Mouse (Mus musculus) fat pad, adult 2 months (tissue): ENCODE measurements around the gene Dnajc4.

Experiments used
- DNase-seq: peaks from one replicate; pipeline ENCODE4 v3.0.0-alpha.2; 2011; ENCODE audit warnings: low read depth, low spot score; ENCODE audit errors: extremely low read depth

Gene Dnajc4

DNA sequence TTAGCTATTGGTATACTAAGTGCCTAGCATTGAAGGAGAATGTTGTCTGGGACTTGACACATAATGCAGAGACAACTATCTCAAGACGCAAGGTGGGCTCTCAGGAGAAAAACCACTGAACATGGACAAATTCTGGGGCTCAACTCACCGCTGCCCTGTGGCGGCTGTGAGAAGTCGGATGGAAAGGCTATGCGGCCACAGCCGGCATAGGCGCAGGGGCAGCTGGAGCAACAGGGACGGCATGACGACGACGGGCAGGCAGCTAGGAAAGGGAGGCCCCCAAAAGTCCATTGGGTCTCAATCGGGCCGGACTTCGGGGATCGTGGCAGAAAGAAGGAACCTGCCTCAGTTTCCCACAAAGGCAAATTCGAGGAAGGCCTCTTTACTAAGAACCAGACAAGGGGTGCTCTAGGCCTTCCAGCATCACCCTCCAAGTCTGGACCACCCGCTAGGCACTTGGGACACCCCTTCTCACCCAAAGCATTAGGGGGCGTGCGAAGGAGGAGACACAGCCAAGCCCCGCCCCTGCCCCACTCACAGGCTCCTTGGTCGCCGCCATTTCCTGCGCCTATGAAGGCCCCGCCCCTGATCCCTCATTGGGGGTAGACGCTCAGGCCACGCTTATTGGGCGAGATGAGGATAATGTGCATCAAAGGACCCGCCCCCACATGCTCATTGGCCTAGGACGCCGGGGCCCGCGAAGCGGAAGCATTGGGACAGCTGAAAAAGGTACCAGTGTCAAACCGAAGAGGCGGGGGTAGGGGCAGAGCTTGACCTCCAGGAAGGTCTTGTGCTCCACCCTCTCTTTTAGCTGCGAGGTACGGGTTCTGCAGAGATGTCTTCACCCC, at the start of gene Dnajc4:
Gene Dnajc4 (minus strand): TSS at position 562 of the 848 bp plus-strand sequence.
- DNase-seq, result peak; percentile 81

GRCm38 (mm10) chr19:7041171-7041570, 48.8 kb upstream of the Dnajc4 start:
- DNase-seq, result no peak

- DNase-seq, result no peak
Measured at GRCm38 (mm10) chr19:7040637-7041130, 48.3 kb upstream of the Dnajc4 start.

GRCm38 (mm10) chr19:7039841-7040636, 47.7 kb upstream of the Dnajc4 start, which contains the start of gene Stip1:
Gene Stip1, minus strand, starts transcription at chr19:7039967.
- peak; percentile 99 for DNase-seq

DNA sequence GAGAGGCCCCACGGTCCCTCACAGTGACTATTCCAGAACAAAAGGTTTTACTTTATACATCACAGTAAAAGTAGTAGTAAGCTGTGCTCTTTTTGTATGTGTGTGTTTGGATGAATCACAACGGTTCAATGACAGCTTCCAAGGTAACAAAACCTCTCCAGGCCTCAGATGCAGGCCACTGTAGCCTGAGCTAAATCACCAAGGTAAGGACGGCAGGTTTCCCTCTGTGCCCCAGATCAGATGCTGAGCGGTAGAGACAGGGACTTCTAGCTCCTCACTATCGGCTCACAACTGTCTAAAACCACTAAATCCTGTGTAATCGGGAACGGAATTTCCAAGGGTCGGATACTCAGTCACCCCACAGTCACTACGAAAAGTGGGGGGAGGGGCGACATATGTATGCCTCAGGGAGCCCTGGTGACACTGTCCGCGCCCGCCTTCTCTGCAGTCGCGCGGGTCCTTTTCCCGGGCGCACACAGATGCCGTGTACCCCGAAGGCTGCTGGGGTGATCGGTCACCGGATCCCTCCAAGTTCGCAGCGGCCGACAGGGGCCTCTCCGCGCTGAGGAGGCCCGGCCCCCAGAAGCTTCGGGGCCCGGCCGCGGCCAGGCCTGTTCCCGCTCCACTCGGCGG, 46.8 kb upstream of the Dnajc4 start:
- DNase-seq, result no peak

GRCm38 (mm10) chr19:7034006-7034405, 41.6 kb upstream of the Dnajc4 start:
- DNase-seq, result no peak

DNA sequence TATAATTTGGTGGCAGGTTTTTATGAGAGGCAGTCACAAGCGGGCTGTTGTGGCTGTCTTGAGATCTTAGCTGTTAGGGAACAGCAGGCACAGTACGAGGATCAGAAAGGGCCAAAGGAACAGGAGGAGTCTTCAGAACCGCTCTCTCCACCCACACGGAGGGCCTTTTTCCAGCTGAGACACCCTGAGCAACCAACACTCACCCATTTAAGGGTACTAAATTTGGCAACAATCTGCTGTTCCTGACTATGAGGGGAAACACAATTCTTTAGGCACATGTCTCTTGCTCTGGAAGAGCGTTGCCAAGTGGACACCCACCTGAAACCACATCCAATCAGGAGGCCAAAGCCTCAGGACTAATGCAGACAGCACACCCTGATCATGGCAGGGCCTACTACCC, 37.2 kb upstream of the Dnajc4 start:
- no peak for DNase-seq

DNA sequence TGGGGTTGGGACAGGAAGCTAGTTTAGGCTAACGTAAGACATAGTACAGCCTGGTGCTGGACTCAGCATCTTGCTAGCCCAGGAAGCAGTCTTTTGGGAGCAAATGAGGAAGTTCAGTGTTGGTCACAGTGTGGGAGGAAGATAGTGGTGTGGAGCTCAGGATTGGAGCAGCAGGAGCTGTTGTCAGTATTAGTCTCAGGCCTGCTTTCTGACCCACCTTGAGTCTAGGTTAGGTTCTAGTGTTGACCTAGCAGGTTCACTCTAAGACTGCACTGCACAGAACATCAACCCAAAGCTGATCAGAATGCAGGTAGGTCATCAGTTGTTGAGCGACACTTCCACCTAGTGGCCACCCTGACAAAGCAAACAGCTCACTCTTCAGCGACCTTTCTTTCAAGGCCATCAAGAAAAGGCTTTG, 27.9 kb upstream of the Dnajc4 start:
- DNase-seq, result no peak

DNA sequence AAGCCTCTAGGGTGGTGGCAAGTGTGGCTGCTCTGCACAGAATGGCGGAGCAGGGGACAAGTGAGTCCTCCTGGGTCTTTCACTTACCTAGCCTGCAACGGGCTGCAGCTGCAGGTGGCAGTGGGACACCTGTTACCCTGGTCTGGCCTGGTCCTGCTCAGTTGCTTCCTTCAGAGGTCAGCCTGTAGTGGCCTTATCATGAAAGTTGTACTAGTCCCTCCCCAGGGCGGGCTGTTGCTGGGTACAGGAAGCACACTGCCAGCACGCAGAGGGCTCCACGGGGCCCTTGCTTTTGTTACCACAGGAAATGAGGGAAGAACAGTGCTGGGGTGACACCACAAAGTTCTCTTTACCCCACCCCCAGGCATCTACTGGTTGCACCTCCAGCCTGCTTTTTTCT, 26.8 kb upstream of the Dnajc4 start, which contains the start of gene Fermt3:
Gene Fermt3 (minus strand): TSS at position 279 of the 400 bp plus-strand sequence.
- DNase-seq, result no peak

DNA sequence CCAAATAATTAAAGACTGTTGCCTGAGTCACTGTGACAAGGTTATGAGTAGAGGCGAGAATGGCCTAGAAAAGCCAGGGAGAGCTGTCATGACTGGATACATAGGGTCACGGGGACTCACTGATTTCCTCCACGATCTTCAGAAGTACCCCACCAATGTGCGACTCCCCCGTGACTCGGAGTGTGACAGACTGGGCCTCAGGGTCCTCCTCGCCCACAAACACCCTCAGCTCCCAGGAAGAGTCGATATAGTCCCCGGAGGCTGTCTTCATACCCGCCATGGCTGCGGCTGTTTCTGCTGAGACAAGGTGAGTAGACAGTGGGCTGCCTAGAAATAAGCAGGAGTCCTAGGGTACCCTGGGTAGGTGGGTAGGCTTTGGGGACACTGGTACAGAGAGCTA, 26.2 kb upstream of the Dnajc4 start:
- DNase-seq, result no peak

- no peak for DNase-seq
Measured at GRCm38 (mm10) chr19:7017541-7018457, 25.4 kb upstream of the Dnajc4 start.

DNA sequence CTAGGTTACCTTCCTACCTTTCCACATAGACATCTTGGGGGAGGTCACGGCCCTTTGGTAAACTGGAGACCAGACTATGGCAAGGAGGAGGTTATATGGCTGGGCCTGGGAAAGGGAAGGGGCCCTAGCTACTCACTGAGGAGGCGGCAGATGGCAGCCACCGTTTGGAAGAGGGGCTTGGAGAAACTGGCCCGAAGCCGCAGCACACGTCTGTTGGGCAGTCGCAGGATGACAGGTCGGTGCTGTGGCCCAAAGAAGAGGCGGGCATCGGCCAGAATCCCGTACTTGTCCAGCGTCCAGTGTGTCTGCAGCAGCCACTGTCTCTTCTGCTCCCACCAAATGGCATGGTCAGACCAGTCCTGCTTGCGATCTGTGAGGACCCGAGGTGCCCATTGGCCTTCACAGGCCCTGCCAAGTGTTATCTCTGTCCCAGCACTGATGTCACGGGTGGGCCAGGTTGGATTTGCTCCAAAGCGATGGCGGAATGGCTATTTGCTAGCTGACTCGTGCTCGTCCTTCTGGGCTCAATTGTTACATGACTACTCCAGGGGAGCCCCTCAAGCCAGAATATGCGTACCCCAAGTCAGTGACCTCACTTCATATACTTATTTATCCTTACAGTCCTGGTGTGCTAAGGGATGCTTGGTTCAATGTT, 22.2 kb upstream of the Dnajc4 start:
- DNase-seq, result no peak

- no peak for DNase-seq
Measured at GRCm38 (mm10) chr19:7013984-7014383, 21.6 kb upstream of the Dnajc4 start.

DNA sequence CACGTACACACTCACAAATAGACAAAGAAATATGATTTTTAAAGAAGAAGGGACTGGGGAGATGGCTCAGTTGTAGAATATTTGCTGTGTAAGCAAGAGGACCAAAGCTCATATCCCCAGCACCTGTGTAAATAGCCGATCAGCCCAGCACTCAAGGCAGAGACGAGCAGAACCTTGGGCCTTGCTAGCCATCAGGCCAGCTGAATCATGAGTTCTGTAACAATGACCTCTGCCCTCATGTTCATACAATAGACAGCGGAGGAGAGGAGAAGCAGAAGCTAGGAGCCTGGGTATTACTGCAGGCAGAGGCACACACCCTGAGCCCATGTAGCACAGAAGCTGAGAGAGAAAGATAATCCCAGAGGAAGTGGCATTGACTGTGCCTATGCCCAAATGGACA, 20.1 kb upstream of the Dnajc4 start:
- DNase-seq, result no peak

DNA sequence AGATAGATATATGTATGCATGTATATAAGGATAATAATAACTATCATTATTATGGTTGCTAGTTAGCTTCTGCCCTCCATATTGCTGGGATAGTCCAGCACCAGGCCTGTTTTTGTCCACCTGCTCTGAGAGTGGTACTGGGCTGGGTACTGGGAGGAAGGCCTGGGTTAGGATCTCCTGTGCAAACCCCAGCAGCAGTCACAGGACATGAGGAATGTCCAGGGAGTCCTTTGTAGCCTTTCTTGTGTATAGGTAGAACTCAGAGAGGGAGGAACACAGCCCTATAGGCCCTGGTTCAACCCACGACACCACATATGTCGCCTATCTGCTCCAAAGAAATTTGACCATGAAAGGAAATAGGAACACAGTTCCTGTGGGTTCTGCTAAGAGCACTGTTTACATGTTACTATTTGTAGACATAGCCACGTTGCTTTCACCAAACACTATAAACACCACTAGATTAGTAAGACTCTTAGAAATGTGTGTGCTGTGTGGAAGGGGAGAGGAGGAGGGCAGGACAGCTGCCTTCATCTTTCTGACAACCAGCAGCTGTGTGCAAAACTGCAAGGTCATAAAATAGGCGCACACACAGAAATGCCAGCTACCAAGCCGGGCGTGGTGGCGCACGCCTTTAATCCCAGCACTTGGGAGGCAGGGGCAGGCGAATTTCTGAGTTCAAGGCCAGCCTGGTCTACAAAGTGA, 14.7 kb upstream of the Dnajc4 start:
- no peak for DNase-seq

- no peak for DNase-seq
Measured at GRCm38 (mm10) chr19:6999360-7000063, 7.1 kb upstream of the Dnajc4 start.

DNA sequence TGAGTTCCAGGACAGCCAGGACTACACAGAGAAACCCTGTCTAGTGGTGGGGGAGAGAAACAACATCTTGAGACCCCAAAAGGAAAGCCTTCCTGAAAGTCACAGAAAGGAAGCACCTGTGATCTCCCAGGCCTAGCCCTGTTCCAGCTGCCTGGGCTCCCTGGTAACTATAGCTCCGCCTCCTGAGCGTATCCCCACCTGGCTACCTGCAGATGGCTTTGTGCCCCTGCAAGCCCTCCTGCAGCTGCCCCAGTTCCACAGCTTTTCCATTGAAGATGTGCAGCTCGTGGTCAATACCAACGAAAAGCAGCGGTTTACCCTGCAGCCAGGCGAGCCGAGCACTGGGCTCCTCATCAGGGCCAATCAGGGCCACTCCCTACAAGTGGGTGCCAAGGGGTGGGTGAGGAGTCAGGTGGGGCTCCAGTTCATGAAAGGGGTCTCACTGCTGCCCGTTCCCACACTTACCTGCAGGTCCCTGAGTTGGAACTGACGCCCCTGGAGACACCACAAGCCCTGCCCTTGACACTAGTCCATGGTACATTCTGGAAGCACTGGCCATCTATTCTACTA, 5.4 kb upstream of the Dnajc4 start:
- DNase-seq, result no peak

- no peak for DNase-seq
Measured at GRCm38 (mm10) chr19:6996006-6996405, 3.6 kb upstream of the Dnajc4 start, which contains the start of the genes Nudt22 and Trpt1. Gene Nudt22, minus strand, starts transcription at chr19:6996117. Gene Trpt1, plus strand, starts transcription at chr19:6996131.
